Mouse (Mus musculus) stomach, embryonic 14.5 days (tissue): ENCODE data around the gene Ncs1. TPM values are rescaled to one million over a fixed set of nuclear protein-coding genes. Genes with fewer than 3 reads are reported as not detected.

Source experiments
- ATAC-seq: fragments of 200-750 bp; cut with Nextera tagmentation; 2 replicates; pipeline ENCODE4 v1.8.0; 2017; ENCODE audit warnings: low read depth, moderate TSS enrichment; ENCODE audit not compliant: insufficient number of reproducible peaks, insufficient read depth, low FRiP score
- H3K27ac ChIP-seq: fragments of 300-500 bp; sonication (generic); 2 replicates; pipeline ENCODE4 v1.5.1; 2014; ENCODE audit warnings: mild to moderate bottlenecking, low read length, moderate library complexity, mixed read lengths
- H3K27me3 ChIP-seq: fragments of 300-500 bp; sonication (generic); 2 replicates; pipeline ENCODE4 v1.6.1; 2014; ENCODE audit warnings: low read length, control low read depth, mixed read lengths; ENCODE audit not compliant: control insufficient read depth, insufficient read depth
- H3K36me3 ChIP-seq: fragments of 300-500 bp; sonication (generic); 2 replicates; pipeline ENCODE4 v1.6.1; 2014; ENCODE audit warnings: mild to moderate bottlenecking, control low read depth, low read length, moderate library complexity, mixed read lengths; ENCODE audit not compliant: control insufficient read depth, insufficient read depth
- H3K4me1 ChIP-seq: fragments of 300-500 bp; sonication (generic); 2 replicates; pipeline ENCODE4 v1.6.1; 2014; ENCODE audit warnings: low read length, control low read depth, mixed read lengths; ENCODE audit not compliant: control insufficient read depth, insufficient read depth
- H3K4me2 ChIP-seq: fragments of 300-500 bp; sonication (generic); replicated peaks from 2 replicates; pipeline ENCODE4 v1.6.1; 2014; ENCODE audit warnings: low read depth, low read length, control low read depth
- H3K4me3 ChIP-seq: fragments of 300-500 bp; sonication (generic); 2 replicates; pipeline ENCODE4 v1.5.1; 2014; ENCODE audit warnings: low read depth, low read length, control low read depth
- H3K9ac ChIP-seq: fragments of 300-500 bp; sonication (generic); replicated peaks from 2 replicates; pipeline ENCODE4 v1.6.1; 2014; ENCODE audit warnings: low read depth, mild to moderate bottlenecking, control low read depth, low read length, moderate library complexity, mixed read lengths
- H3K9me3 ChIP-seq: fragments of 300-500 bp; sonication (generic); 2 replicates; pipeline ENCODE4 v1.6.1; 2016; ENCODE audit warnings: low read depth, low read length, control low read depth; ENCODE audit not compliant: control insufficient read depth
- WGBS: fragments of 180-500 bp; shearing (Covaris S2); extraction: QIAGEN DNeasy Blood & Tissue Kit; methylation state at CpG from one replicate; pipeline ENCODE4 v1.1.7; 2014; 5-methylcytosine and 5-hydroxymethylcytosine counted together
- polyA plus RNA-seq: library from polyadenylated mRNA; unstranded; fragments of >200 nt; fragmentation: Nextera tagmentation; extraction: Ambion mirVana; gene quantifications from 2 replicates; pipeline ENCODE4 v1.2.1, GENCODE M21; 2014

Ncs1 gene
- polyA plus RNA-seq, 1 experiment from 2014 or later: 36.0 TPM

DNA sequence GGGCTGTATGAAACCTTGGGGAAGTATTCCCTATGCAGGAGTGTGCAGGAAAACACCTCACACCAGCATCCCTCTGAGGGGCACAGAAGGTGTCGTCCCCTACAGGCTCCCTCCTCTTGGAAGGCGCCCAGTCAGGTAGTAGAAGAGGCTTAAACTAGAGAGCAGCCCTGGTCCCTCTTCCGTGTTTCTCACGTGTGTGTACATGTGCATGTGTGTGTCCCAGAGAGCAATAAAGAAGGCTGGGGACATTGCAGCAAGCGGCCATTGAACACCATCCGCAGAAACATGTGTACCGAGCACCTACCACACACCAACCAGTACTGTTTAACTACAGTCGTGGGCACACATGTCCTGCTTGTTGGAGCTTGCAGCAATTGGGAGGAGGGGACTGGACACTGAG, 14.9 kb downstream of the Ncs1 start:
- no peak overlapping the region for H3K4me3 ChIP-seq
- H3K36me3 ChIP-seq: no peaks in the 10 kb centered on the region
- no peak overlapping the region for H3K4me2 ChIP-seq
- peaks cover 61% of the 10 kb centered on the region for H3K4me1 ChIP-seq
- no peaks in the 10 kb centered on the region for H3K27me3 ChIP-seq
- H3K9me3 ChIP-seq: no peaks in the 10 kb centered on the region
- ATAC-seq: no peak
- WGBS: 90% methylated on average over 8 of the region's 8 CpGs
- no peak overlapping the region for H3K9ac ChIP-seq
- no peak overlapping the region for H3K27ac ChIP-seq

GRCm38 (mm10) chr2:31263039-31263461, 17.4 kb downstream of the Ncs1 start:
- no peaks in the 10 kb centered on the region for H3K36me3 ChIP-seq
- 45% methylated on average over 8 of the region's 8 CpGs for WGBS
- no peak for ATAC-seq
- H3K27ac ChIP-seq: peak overlapping the region; percentile 72
- no peak overlapping the region for H3K4me3 ChIP-seq
- no peaks in the 10 kb centered on the region for H3K27me3 ChIP-seq
- peaks cover 45% of the 10 kb centered on the region for H3K4me1 ChIP-seq
- H3K4me2 ChIP-seq: 0 out of 2 replicates have a peak overlapping the region, but pooled peaks have one; percentile 10
- H3K9me3 ChIP-seq: no peaks in the 10 kb centered on the region
- H3K9ac ChIP-seq: no peak overlapping the region

GRCm38 (mm10) chr2:31263746-31264378, 18.2 kb downstream of the Ncs1 start:
- ATAC-seq: peak; percentile 12; the same call in 1 of the 2 replicates
- Histone ChIP-seq H3K9ac (no peak overlapping the region; the same call in 1 of the 2 replicates), H3K4me1 (peaks cover 41% of the 10 kb centered on the region), H3K27me3 (no peaks in the 10 kb centered on the region), H3K9me3 (no peaks in the 10 kb centered on the region), H3K4me3 (no peak overlapping the region), H3K36me3 (no peaks in the 10 kb centered on the region), H3K27ac (peak overlapping the region; percentile 72), H3K4me2 (no peak overlapping the region)
- 40% methylated on average over 10 of the region's 10 CpGs for WGBS

- 63% methylated on average over 6 of the region's 6 CpGs for WGBS
- no peak for ATAC-seq
- Histone ChIP-seq H3K4me2 (no peak overlapping the region), H3K36me3 (no peaks in the 10 kb centered on the region), H3K9ac (no peak overlapping the region), H3K4me1 (peaks cover 36% of the 10 kb centered on the region), H3K27ac (no peak overlapping the region), H3K9me3 (no peaks in the 10 kb centered on the region), H3K27me3 (no peaks in the 10 kb centered on the region), H3K4me3 (no peak overlapping the region)
Observed at GRCm38 (mm10) chr2:31267447-31267846, 21.8 kb downstream of the Ncs1 start.

- Histone ChIP-seq H3K36me3 (no peaks in the 10 kb centered on the region), H3K27me3 (no peaks in the 10 kb centered on the region), H3K4me3 (no peak overlapping the region), H3K27ac (no peak overlapping the region), H3K4me2 (no peak overlapping the region), H3K4me1 (peaks cover 25% of the 10 kb centered on the region), H3K9ac (no peak overlapping the region), H3K9me3 (no peaks in the 10 kb centered on the region)
- no peak for ATAC-seq
- WGBS: 51% methylated on average over 5 of the region's 5 CpGs
Observed at GRCm38 (mm10) chr2:31268631-31269030, 23.0 kb downstream of the Ncs1 start.

- 95% methylated on average over 6 of the region's 6 CpGs for WGBS
- no peaks in the 10 kb centered on the region for H3K27me3 ChIP-seq
- H3K27ac ChIP-seq: no peak overlapping the region
- no peak overlapping the region for H3K4me2 ChIP-seq
- H3K4me1 ChIP-seq: peaks cover 19% of the 10 kb centered on the region
- no peak overlapping the region for H3K9ac ChIP-seq
- H3K4me3 ChIP-seq: no peak overlapping the region
- H3K36me3 ChIP-seq: no peaks in the 10 kb centered on the region
- ATAC-seq: no peak
- H3K9me3 ChIP-seq: no peaks in the 10 kb centered on the region
Observed at GRCm38 (mm10) chr2:31269188-31269587, 23.6 kb downstream of the Ncs1 start.

DNA sequence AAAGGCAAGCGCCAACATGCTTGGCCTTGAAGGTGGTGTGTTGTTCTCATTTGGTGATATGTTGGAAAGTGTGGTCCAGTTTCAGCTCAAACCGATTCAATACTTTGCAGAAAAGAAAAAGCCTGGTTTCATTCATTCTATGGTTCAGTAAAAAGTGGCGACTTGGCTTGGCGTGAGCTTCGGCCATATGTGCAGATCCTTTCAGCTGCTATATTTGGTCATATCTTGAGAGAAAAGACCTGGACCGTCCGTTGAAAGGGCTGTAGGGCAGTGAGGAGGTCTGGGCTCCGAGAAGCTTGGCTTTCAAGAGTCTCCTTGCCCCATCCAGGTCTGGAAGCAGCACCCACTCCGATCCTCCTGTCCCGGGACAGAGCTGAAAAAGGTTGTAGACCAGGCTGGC, 24.2 kb downstream of the Ncs1 start:
- no peaks in the 10 kb centered on the region for H3K9me3 ChIP-seq
- H3K4me3 ChIP-seq: no peak overlapping the region
- H3K27me3 ChIP-seq: no peaks in the 10 kb centered on the region
- 97% methylated on average over 10 of the region's 10 CpGs for WGBS
- H3K4me1 ChIP-seq: peaks cover 12% of the 10 kb centered on the region
- H3K9ac ChIP-seq: no peak overlapping the region
- no peaks in the 10 kb centered on the region for H3K36me3 ChIP-seq
- no peak overlapping the region for H3K27ac ChIP-seq
- no peak overlapping the region for H3K4me2 ChIP-seq
- no peak for ATAC-seq

GRCm38 (mm10) chr2:31270470-31270869, 24.8 kb downstream of the Ncs1 start:
- WGBS: 92% methylated on average over 8 of the region's 8 CpGs

GRCm38 (mm10) chr2:31271071-31271470, 25.4 kb downstream of the Ncs1 start:
- H3K36me3 ChIP-seq: no peaks in the 10 kb centered on the region; the same call in 1 of the 2 replicates
- H3K9me3 ChIP-seq: no peaks in the 10 kb centered on the region
- 95% methylated on average over 1 of the region's 1 CpGs for WGBS
- no peaks in the 10 kb centered on the region for H3K27me3 ChIP-seq
- no peak for ATAC-seq
- H3K9ac ChIP-seq: no peak overlapping the region
- H3K4me1 ChIP-seq: peaks cover 2% of the 10 kb centered on the region; the same call in 1 of the 2 replicates
- no peak overlapping the region for H3K4me2 ChIP-seq
- no peak overlapping the region for H3K4me3 ChIP-seq
- H3K27ac ChIP-seq: no peak overlapping the region

More at GRCm38 (mm10) chr2:31270470-31270869, 24.8 kb downstream of the Ncs1 start:
- no peak overlapping the region for H3K4me2 ChIP-seq
- H3K36me3 ChIP-seq: no peaks in the 10 kb centered on the region; the same call in 1 of the 2 replicates
- no peaks in the 10 kb centered on the region for H3K9me3 ChIP-seq
- no peak overlapping the region for H3K9ac ChIP-seq
- no peak overlapping the region for H3K4me3 ChIP-seq
- no peak for ATAC-seq
- peaks cover 7% of the 10 kb centered on the region; the same call in 1 of the 2 replicates for H3K4me1 ChIP-seq
- H3K27me3 ChIP-seq: no peaks in the 10 kb centered on the region
- H3K27ac ChIP-seq: no peak overlapping the region
